In genomic region chr15:93610721-93611201, GRCm38 (mm10) we compare ENCODE assay signal across 13 mouse cellular contexts. TPM values are rescaled to one million over a fixed set of nuclear protein-coding genes. Genes with fewer than 3 reads are reported as not detected.
A peak's percentile ranks its signal among the peaks of the same experiment; 100 is the strongest.
DNase-seq lines count a peak whose midpoint lies in the region; ATAC-seq lines count a peak whose summit lies in the region.
"Had no signal": no experiment of that assay in that cellular context is flagged by ENCODE, and none has a peak within 500 bp of the region (broad histone marks: within the 10 kb centered on the region; RNA-seq: fewer than 3 reads in every experiment).

No protein-coding gene starts in this region.

- H3K9ac ChIP-seq in liver, embryonic 11.5 days (ENCODE audit: low read depth, low read length): no peak overlapping the region
- H3K9ac ChIP-seq in embryonic facial prominence, embryonic 13.5 days: no peak overlapping the region
- H3K9ac ChIP-seq in stomach, embryonic 14.5 days (replicated peaks; ENCODE audit: low read depth, low read length): no peak overlapping the region
- H3K9ac ChIP-seq in hindbrain, embryonic 13.5 days: no peak overlapping the region
- H3K9ac ChIP-seq: hindbrain, embryonic 12.5 days had no signal

- no peaks in the 10 kb centered on the region for H3K27me3 ChIP-seq in liver, embryonic 11.5 days (replicated peaks; ENCODE audit: control insufficient read depth, insufficient read depth, low read length)
- no peaks in the 10 kb centered on the region for H3K27me3 ChIP-seq in embryonic facial prominence, embryonic 13.5 days
- no peaks in the 10 kb centered on the region for H3K27me3 ChIP-seq in stomach, embryonic 14.5 days (ENCODE audit: control insufficient read depth, insufficient read depth, low read length)
- H3K27me3 ChIP-seq in hindbrain, embryonic 13.5 days: no peaks in the 10 kb centered on the region
- H3K27me3 ChIP-seq: hindbrain, embryonic 12.5 days had no signal

- no peaks in the 10 kb centered on the region for H3K4me1 ChIP-seq in liver, embryonic 11.5 days (replicated peaks; ENCODE audit: control insufficient read depth, insufficient read depth, low read length)
- H3K4me1 ChIP-seq in embryonic facial prominence, embryonic 13.5 days: peaks cover 25% of the 10 kb centered on the region
- H3K4me1 ChIP-seq in stomach, embryonic 14.5 days (ENCODE audit: control insufficient read depth, insufficient read depth, low read length): peaks cover 3% of the 10 kb centered on the region; the same call in 1 of the 2 replicates
- H3K4me1 ChIP-seq in hindbrain, embryonic 13.5 days (replicated peaks): no peaks in the 10 kb centered on the region

- no peak overlapping the region for H3K27ac ChIP-seq in liver, embryonic 11.5 days (ENCODE audit: low read depth, low read length)
- peak overlapping the region; percentile 81 for H3K27ac ChIP-seq in embryonic facial prominence, embryonic 13.5 days
- H3K27ac ChIP-seq in stomach, embryonic 14.5 days (ENCODE audit: low read length): peak overlapping the region; percentile 86; the same call in 1 of the 2 replicates
- no peak overlapping the region for H3K27ac ChIP-seq in hindbrain, embryonic 13.5 days
- H3K27ac ChIP-seq: hindbrain, embryonic 12.5 days; macrophage had no signal

- no peak overlapping the region for H3K4me2 ChIP-seq in liver, embryonic 11.5 days
- H3K4me2 ChIP-seq in embryonic facial prominence, embryonic 13.5 days: peak overlapping the region; percentile 21
- H3K4me2 ChIP-seq in stomach, embryonic 14.5 days (replicated peaks; ENCODE audit: low read depth, low read length): no peak overlapping the region
- no peak overlapping the region for H3K4me2 ChIP-seq in hindbrain, embryonic 13.5 days
- H3K4me2 ChIP-seq: hindbrain, embryonic 12.5 days had no signal

- peak; percentile 59 for ATAC-seq in frontal cortex, adult (ENCODE audit: low TSS enrichment)
- ATAC-seq in liver, embryonic 11.5 days (replicated peaks; ENCODE audit: low FRiP score): no peak
- no peak for ATAC-seq in embryonic facial prominence, embryonic 13.5 days (ENCODE audit: insufficient number of reproducible peaks, insufficient read depth, low FRiP score, low TSS enrichment, low read depth)
- peak; percentile 53; the same call in 1 of the 2 replicates for ATAC-seq in stomach, embryonic 14.5 days (ENCODE audit: insufficient number of reproducible peaks, insufficient read depth, low FRiP score, low read depth)
- no peak for ATAC-seq in hindbrain, embryonic 13.5 days (ENCODE audit: low FRiP score)

- no peaks in the 10 kb centered on the region for H3K36me3 ChIP-seq in liver, embryonic 11.5 days (ENCODE audit: control insufficient read depth, insufficient read depth, low read length)
- H3K36me3 ChIP-seq in embryonic facial prominence, embryonic 13.5 days: no peaks in the 10 kb centered on the region
- no peaks in the 10 kb centered on the region for H3K36me3 ChIP-seq in stomach, embryonic 14.5 days (ENCODE audit: control insufficient read depth, insufficient read depth, low read length)
- H3K36me3 ChIP-seq in hindbrain, embryonic 13.5 days: no peaks in the 10 kb centered on the region
- H3K36me3 ChIP-seq: G1E; hindbrain, embryonic 12.5 days had no signal

- DNase-seq in frontal cortex, postnatal 14 days (ENCODE audit: low spot score in 2 of 2): no peak
- peak; percentile 27 for DNase-seq in liver, embryonic 11.5 days (ENCODE audit: low spot score)
- DNase-seq in liver: no peak
- DNase-seq in Muller cell, postnatal 12 days (ENCODE audit: inconsistent ontology term): no peak
- DNase-seq: cerebellum, adult 9-10 months; kidney, adult 9 months had no signal

- no peak overlapping the region for H3K4me3 ChIP-seq in liver, embryonic 11.5 days (ENCODE audit: low read depth, low read length)
- H3K4me3 ChIP-seq in embryonic facial prominence, embryonic 13.5 days: no peak overlapping the region
- H3K4me3 ChIP-seq in stomach, embryonic 14.5 days (ENCODE audit: low read depth, low read length): no peak overlapping the region
- H3K4me3 ChIP-seq in hindbrain, embryonic 13.5 days: no peak overlapping the region
- H3K4me3 ChIP-seq: hindbrain, embryonic 12.5 days had no signal

- H3K9me3 ChIP-seq in liver, embryonic 11.5 days (ENCODE audit: control insufficient read depth, low read length): 0 out of 2 replicates have a peak, but pooled peaks cover 4% of the 10 kb centered on the region
- H3K9me3 ChIP-seq in embryonic facial prominence, embryonic 13.5 days: peaks cover 7% of the 10 kb centered on the region; the same call in 1 of the 2 replicates
- no peaks in the 10 kb centered on the region; the same call in 1 of the 2 replicates for H3K9me3 ChIP-seq in stomach, embryonic 14.5 days (ENCODE audit: control insufficient read depth, low read depth, low read length)
- peaks cover 8% of the 10 kb centered on the region for H3K9me3 ChIP-seq in hindbrain, embryonic 13.5 days
- H3K9me3 ChIP-seq: hindbrain, embryonic 12.5 days had no signal

- WGBS in liver, embryonic 11.5 days: 65% methylated on average over 19 of the region's 19 CpGs
- WGBS in embryonic facial prominence, embryonic 13.5 days: 28% methylated on average over 19 of the region's 19 CpGs
- WGBS in stomach, embryonic 14.5 days: 42% methylated on average over 19 of the region's 19 CpGs
- 71% methylated on average over 19 of the region's 19 CpGs for WGBS in hindbrain, embryonic 13.5 days

RNA-seq across cellular contexts. Expression of gene Prickle1, which starts 15.1 kb away (rescaled TPM):
- polyA plus RNA-seq in liver, embryonic 11.5 days (2014; fragmentation: Nextera tagmentation; extraction: Ambion mirVana): 11.6 and 12.8 TPM in 2 replicates
- 46.5 and 58.2 TPM in 2 replicates for polyA plus RNA-seq in embryonic facial prominence, embryonic 13.5 days (2015; fragmentation: Nextera tagmentation; extraction: Ambion mirVana)
- 23.6 and 28.6 TPM in 2 replicates for polyA plus RNA-seq in stomach, embryonic 14.5 days (2014; fragmentation: Nextera tagmentation; extraction: Ambion mirVana)
- 14.9 and 15.9 TPM in 2 replicates for polyA plus RNA-seq in hindbrain, embryonic 13.5 days (2015; fragmentation: Nextera tagmentation; extraction: Ambion mirVana)
- polyA plus RNA-seq: G1E, macrophage had no signal

Comparison
In these comparisons a context has a peak if more than half of its experiments do, and no peak if none do; other contexts are left out.
1. ATAC-seq: peak in frontal cortex, adult (single experiment) and stomach, embryonic 14.5 days (single experiment); none in liver, embryonic 11.5 days (single experiment), embryonic facial prominence, embryonic 13.5 days (single experiment) and hindbrain, embryonic 13.5 days (single experiment).
2. H3K27ac ChIP-seq: peak in embryonic facial prominence, embryonic 13.5 days (single experiment) and stomach, embryonic 14.5 days (single experiment); none in liver, embryonic 11.5 days (single experiment) and hindbrain, embryonic 13.5 days (single experiment).